Mouse (Mus musculus) lung, adult 2 months (tissue): ENCODE measurements around the gene Inpp5a.

Experiments
- CTCF ChIP-seq: fragments of 200-500 bp; IDR thresholded peaks from 2 replicates; pipeline ENCODE4 v1.5.1; 2011; ENCODE audit warnings: mild to moderate bottlenecking, low read length, control low read depth; ENCODE audit not compliant: insufficient read depth
- POLR2A ChIP-seq: fragments of 200-500 bp; IDR thresholded peaks from 2 replicates; pipeline ENCODE4 v1.6.1; 2011; ENCODE audit warnings: low read depth, mild to moderate bottlenecking, control low read depth, low read length, borderline replicate concordance; ENCODE audit errors: extremely low read depth

GRCm38 (mm10) chr7:139544706-139545625 lies 156.1 kb downstream of the Inpp5a start:
- TF ChIP-seq POLR2A, result no peak
- no peak for TF ChIP-seq CTCF
